Mouse (Mus musculus) kidney, embryonic 14.5 days (tissue): ENCODE data around the gene Proz. TPM values are rescaled to one million over a fixed set of nuclear protein-coding genes. Genes with fewer than 3 reads are reported as not detected.

ENCODE experiments used
- ATAC-seq: fragments of 200-750 bp; cut with Nextera tagmentation; 2 replicates; pipeline ENCODE4 v1.8.0; 2017; ENCODE audit warnings: moderate number of reproducible peaks, mild to moderate bottlenecking, moderate TSS enrichment, moderate library complexity; ENCODE audit not compliant: low FRiP score, low TSS enrichment
- H3K27ac ChIP-seq: fragments of 300-500 bp; sonication (generic); 2 replicates; pipeline ENCODE4 v1.5.1; 2014; ENCODE audit warnings: low read depth, mild to moderate bottlenecking, low read length, moderate library complexity, mixed read lengths
- H3K27me3 ChIP-seq: fragments of 300-500 bp; sonication (generic); 2 replicates; pipeline ENCODE4 v1.6.1; 2014; ENCODE audit warnings: mild to moderate bottlenecking, low read length; ENCODE audit not compliant: control insufficient read depth, insufficient read depth
- H3K36me3 ChIP-seq: fragments of 300-500 bp; sonication (generic); 2 replicates; pipeline ENCODE4 v1.6.1; 2014; ENCODE audit warnings: low read length, mixed read lengths; ENCODE audit not compliant: control insufficient read depth, insufficient read depth
- H3K4me1 ChIP-seq: fragments of 300-500 bp; sonication (generic); 2 replicates; pipeline ENCODE4 v1.6.1; 2014; ENCODE audit warnings: low read length, mixed read lengths; ENCODE audit not compliant: control insufficient read depth, insufficient read depth
- H3K4me2 ChIP-seq: fragments of 300-500 bp; sonication (generic); replicated peaks from 2 replicates; pipeline ENCODE4 v1.6.1; 2014; ENCODE audit warnings: low read depth, mild to moderate bottlenecking, low read length
- H3K4me3 ChIP-seq: fragments of 300-500 bp; sonication (generic); 2 replicates; pipeline ENCODE4 v1.5.1; 2014; ENCODE audit warnings: mild to moderate bottlenecking, low read length
- H3K9ac ChIP-seq: fragments of 300-500 bp; sonication (generic); 2 replicates; pipeline ENCODE4 v1.6.1; 2014; ENCODE audit warnings: low read depth, mild to moderate bottlenecking, low read length, moderate library complexity
- H3K9me3 ChIP-seq: fragments of 300-500 bp; sonication (generic); 2 replicates; pipeline ENCODE4 v1.6.1; 2016; ENCODE audit warnings: low read length; ENCODE audit not compliant: control insufficient read depth
- WGBS: fragments of 180-500 bp; shearing (Covaris S2); extraction: QIAGEN DNeasy Blood & Tissue Kit; methylation state at CpG from one replicate; pipeline ENCODE4 v1.1.7; 2014; 5-methylcytosine and 5-hydroxymethylcytosine counted together
- polyA plus RNA-seq: library from polyadenylated mRNA; unstranded; fragments of >200 nt; fragmentation: Nextera tagmentation; extraction: Ambion mirVana; gene quantifications from 2 replicates; pipeline ENCODE4 v1.2.1, GENCODE M21; 2014

Gene Proz
- polyA plus RNA-seq, 1 experiment from 2014 or later = 0.43 TPM

DNA sequence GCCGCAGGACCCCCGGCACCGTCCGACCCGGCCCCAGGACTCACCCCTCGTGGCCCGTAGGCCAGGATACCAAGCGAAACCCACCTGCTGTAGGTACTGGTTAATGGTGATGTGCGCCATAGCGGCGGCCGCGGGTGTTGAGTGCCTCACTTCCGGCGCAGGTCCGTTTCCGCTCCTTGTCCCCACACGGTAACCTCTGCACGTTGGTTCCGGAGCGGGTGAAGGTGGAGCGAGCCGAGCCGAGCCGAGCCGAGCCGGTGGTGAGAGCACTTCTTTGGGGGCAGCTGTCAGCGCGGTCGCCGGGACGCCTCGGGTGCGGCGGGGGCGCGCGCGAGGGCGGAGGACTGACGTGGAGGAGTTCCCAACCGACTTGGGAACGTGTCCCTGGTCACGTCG is 44.0 kb downstream of the Proz start:
- Histone ChIP-seq H3K4me2 (peak overlapping the region; percentile 84), H3K4me1 (peaks cover 23% of the 10 kb centered on the region; the same call in 1 of the 2 replicates), H3K9me3 (no peaks in the 10 kb centered on the region), H3K36me3 (peaks cover 15% of the 10 kb centered on the region), H3K27ac (peak overlapping the region; percentile 83), H3K27me3 (no peaks in the 10 kb centered on the region), H3K9ac (peak overlapping the region; percentile 78), H3K4me3 (peak overlapping the region; percentile 93)
- WGBS = under 1% methylated on average over 45 of the region's 45 CpGs
- peak; percentile 68 for ATAC-seq

DNA sequence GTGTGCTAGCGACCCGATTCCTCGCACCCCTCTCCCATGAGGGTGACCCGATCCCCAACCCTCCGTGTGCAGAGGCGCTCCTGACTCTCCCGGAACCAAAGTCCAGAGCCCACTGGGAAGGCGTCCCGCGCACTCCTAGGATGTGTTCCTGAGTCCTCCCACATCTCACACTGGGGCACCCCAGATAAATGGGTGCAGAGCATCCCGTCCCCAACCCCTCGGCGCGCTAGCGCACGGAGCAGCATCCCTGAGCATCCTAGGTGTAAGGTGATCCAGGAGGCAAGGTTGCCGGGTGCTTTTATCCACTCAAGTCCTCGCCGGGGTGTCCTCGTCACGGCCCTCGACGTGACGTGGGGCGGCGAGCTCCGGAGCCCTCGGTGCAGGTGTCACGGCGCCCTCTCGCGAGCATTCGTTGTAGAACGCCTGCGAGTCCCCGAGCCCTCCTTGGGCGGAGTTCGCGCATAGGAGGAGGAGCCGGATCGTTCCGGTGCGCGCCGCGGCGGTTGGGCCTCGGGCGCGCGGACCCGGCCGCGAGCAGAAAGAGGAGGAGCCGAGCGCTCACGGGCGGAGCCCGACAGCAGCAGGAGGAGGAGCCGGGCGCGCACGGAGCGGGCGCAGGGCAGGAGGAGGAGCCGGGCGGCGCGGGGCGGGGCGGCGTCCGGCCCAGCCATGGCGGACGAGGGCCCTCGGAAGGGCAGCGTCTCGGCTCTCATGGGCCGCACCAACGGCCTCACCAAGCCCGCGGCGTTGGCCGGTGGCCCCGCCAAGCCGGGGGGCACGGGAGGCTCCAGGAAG is 44.6 kb downstream of the Proz start, which contains the start of the genes Pcid2 and Cul4a:
Gene Pcid2, minus strand, starts transcription at position 373 of the 795 bp plus-strand sequence.
Gene Cul4a, plus strand, starts transcription at position 535 of the 795 bp plus-strand sequence.
- Histone ChIP-seq H3K27me3 (no peaks in the 10 kb centered on the region), H3K4me1 (peaks cover 23% of the 10 kb centered on the region; the same call in 1 of the 2 replicates), H3K4me3 (peak within 1 kb of the TSS; percentile 93), H3K9me3 (no peaks in the 10 kb centered on the region), H3K36me3 (peaks cover 10% of the 10 kb centered on the region), H3K9ac (peak within 1 kb of the TSS; percentile 95), H3K4me2 (peak within 1 kb of the TSS; percentile 87), H3K27ac (peak within 1 kb of the TSS; percentile 83)
- peak; percentile 96 for ATAC-seq
- WGBS = under 1% methylated on average over 73 of the region's 87 CpGs

DNA sequence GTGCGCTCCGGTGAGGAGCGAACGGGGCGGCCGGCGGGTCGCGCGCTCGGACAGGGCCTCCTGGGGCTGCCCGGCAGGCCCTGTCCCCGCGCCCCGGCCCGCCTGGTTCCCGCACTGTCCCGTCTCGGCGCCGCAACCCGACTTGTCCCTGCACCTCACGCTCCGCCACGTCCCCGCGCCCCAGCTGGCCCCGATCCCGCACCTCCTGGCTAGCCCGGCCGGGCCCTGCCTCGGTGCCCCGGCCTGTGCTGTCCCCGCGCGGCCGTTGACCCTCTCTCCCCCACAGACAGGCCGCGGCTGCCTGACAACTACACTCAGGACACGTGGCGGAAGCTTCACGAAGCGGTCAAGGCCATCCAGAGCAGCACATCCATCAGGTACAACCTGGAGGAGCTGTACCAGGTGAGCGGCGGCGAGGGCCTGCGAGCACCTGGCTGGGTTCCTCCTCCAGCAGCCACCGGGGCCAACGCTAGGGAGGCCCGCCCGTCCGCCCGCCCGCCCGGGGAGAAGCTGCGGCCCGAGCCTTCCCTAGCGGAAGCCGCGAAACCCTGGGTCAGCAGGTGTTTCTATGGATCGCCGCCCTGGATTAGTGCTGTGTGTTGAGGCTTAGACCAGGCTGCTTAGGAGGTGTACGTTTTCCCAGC is 45.3 kb downstream of the Proz start:
- H3K9me3 ChIP-seq = no peaks in the 10 kb centered on the region
- H3K4me3 ChIP-seq = peak overlapping the region; percentile 93
- H3K4me2 ChIP-seq = peak overlapping the region; percentile 87
- ATAC-seq = peak; percentile 77
- under 1% methylated on average over 35 of the region's 63 CpGs for WGBS
- no peaks in the 10 kb centered on the region for H3K27me3 ChIP-seq
- peaks cover 23% of the 10 kb centered on the region; the same call in 1 of the 2 replicates for H3K4me1 ChIP-seq
- peak overlapping the region; percentile 82 for H3K27ac ChIP-seq
- H3K9ac ChIP-seq = peak overlapping the region; percentile 95
- H3K36me3 ChIP-seq = peaks cover 8% of the 10 kb centered on the region; the same call in 1 of the 2 replicates

DNA sequence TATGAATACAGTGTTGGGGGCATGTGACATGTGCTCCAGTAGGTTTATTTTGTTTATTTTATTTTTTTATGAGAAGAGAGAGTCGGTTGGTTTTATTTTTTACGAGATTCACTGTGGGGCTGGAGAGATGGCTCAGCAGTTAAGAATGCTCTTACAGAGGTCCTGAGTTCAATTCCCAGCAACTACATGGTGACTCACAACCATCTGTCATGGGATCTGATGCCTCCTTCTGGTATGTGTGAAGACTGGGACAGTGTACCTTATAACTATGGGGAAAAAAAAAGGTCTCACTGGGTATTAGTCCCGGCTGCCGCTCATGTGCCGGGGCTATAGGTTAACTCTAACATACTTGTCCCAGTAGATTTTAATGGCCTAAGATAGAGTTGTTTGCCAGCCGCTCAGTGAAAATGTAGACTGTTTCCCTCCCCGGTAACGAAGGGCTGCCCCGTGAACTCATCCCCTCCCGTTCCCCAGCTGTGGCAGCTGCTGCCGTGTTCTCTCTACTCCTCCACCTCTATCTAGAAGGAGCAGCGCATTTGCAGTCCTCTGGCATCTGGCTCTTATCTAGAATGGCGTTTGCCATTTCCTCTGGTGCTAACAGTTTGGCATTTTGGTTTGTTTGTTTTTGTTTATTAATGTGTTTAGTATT is 47.4 kb downstream of the Proz start:
- H3K36me3 ChIP-seq = peaks cover 11% of the 10 kb centered on the region; the same call in 1 of the 2 replicates
- H3K9me3 ChIP-seq = no peaks in the 10 kb centered on the region
- no peak overlapping the region for H3K9ac ChIP-seq
- 81% methylated on average over 13 of the region's 13 CpGs for WGBS
- H3K4me2 ChIP-seq = no peak overlapping the region
- no peaks in the 10 kb centered on the region for H3K27me3 ChIP-seq
- H3K4me1 ChIP-seq = peaks cover 23% of the 10 kb centered on the region; the same call in 1 of the 2 replicates
- no peak overlapping the region for H3K4me3 ChIP-seq
- no peak for ATAC-seq
- H3K27ac ChIP-seq = no peak overlapping the region

DNA sequence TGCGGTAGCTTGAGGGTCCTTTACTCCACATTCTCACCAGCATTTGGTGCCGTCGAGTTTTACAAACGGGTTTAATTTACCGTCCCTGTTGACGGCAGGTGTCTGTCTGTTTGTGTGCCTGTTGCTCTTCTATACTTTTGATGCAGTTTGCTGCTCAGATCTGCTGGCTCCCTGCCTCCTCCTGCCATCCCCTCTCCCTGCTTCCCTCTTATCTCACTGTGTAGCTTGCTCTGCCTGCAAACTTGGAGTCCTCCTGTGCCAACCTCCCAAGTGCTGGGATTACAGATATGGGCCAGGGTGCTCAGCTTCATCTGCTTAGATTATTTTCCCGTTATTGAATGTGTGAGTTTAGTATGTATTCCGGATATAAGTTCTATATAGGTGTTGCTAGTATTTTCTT is 48.3 kb downstream of the Proz start:
- Histone ChIP-seq H3K9ac (no peak overlapping the region), H3K36me3 (peaks cover 11% of the 10 kb centered on the region; the same call in 1 of the 2 replicates), H3K27ac (no peak overlapping the region), H3K9me3 (no peaks in the 10 kb centered on the region), H3K4me2 (no peak overlapping the region), H3K4me1 (peaks cover 17% of the 10 kb centered on the region; the same call in 1 of the 2 replicates), H3K4me3 (no peak overlapping the region), H3K27me3 (no peaks in the 10 kb centered on the region)
- WGBS = 89% methylated on average over 8 of the region's 8 CpGs
- no peak for ATAC-seq

DNA sequence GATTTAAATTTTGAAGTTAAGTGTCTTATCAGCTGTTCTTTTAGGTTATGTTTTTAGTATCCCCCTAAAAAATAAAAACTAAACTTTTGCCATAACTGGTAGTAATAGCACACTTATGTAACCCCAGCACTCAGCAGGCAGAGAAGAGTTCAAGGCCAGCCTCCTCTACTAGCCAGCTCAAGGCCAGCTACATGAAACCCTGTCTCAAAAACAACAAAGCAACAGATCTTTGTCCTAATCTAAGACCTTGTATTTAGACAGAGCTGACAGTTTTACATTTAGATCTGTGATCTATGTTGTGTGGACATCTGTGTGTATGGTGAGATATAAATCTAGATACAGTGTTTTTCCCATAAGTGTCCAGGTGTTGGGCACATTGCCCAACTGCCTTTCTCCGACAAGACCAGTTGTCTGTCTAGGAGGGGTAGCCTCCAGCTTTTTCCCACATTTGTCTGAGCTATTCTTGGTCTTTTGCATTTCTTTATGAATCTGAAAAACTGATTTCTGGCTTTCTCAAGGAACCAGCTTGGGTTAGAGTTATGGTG is 48.8 kb downstream of the Proz start:
- 45% methylated on average over 1 of the region's 1 CpGs for WGBS
- ATAC-seq = no peak
- no peak overlapping the region for H3K9ac ChIP-seq

DNA sequence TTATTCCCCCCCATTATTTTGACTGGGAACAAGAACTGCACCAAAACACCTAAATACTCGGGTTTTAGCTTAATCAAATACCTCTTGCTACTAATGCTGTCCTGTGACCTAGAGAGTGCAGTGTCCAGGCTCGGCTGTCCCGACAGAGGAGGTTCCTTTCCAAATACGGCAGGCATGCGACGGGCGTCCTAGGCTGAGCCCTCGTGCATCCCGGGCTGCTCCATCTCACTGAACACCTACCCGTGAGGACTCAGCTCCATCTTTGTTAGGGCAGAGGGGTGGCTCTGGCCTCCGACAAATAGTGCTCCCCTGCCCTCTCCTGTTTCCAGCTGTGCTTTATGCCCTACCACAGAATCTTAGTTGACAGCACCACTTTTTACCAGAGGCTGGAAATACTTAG is 51.2 kb downstream of the Proz start:
- WGBS = 87% methylated on average over 11 of the region's 11 CpGs
- no peak for ATAC-seq

More for the DNA sequence above, 48.8 kb downstream of the Proz start:
- no peak overlapping the region for H3K4me3 ChIP-seq
- H3K36me3 ChIP-seq = peaks cover 11% of the 10 kb centered on the region; the same call in 1 of the 2 replicates
- H3K4me1 ChIP-seq = peaks cover 14% of the 10 kb centered on the region; the same call in 1 of the 2 replicates
- no peak overlapping the region for H3K4me2 ChIP-seq
- no peaks in the 10 kb centered on the region for H3K27me3 ChIP-seq
- H3K27ac ChIP-seq = no peak overlapping the region
- H3K9me3 ChIP-seq = no peaks in the 10 kb centered on the region

DNA sequence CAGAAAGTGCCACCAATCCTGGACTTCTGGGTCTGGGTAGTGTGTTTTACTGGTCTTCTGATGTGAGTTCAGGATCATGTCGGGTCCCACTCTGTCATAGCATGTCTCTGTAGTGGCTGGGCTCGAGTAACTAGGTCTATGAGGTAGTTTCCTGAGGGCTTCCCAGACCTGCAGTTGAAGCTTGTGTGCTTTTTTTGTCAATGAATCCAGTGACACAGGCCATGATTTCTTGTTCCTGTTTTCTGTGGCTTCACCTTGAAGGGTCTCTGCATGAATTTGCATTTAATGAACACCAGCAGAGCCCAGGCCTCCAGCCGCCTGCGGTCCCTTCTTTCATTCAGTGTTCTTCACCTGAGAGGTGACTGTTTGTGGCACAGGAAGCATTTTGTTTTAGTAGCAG is 52.5 kb downstream of the Proz start:
- Histone ChIP-seq H3K9me3 (no peaks in the 10 kb centered on the region), H3K4me1 (0 out of 2 replicates have a peak, but pooled peaks cover 5% of the 10 kb centered on the region), H3K4me3 (no peak overlapping the region), H3K9ac (no peak overlapping the region), H3K27me3 (no peaks in the 10 kb centered on the region), H3K27ac (no peak overlapping the region), H3K4me2 (no peak overlapping the region), H3K36me3 (peaks cover 19% of the 10 kb centered on the region; the same call in 1 of the 2 replicates)
- no peak for ATAC-seq
- WGBS = 93% methylated on average over 4 of the region's 4 CpGs

More for the DNA sequence above, 51.2 kb downstream of the Proz start:
- H3K27ac ChIP-seq = no peak overlapping the region
- H3K4me3 ChIP-seq = no peak overlapping the region
- peaks cover 19% of the 10 kb centered on the region; the same call in 1 of the 2 replicates for H3K36me3 ChIP-seq
- no peaks in the 10 kb centered on the region for H3K9me3 ChIP-seq
- H3K4me2 ChIP-seq = no peak overlapping the region
- H3K9ac ChIP-seq = no peak overlapping the region
- H3K4me1 ChIP-seq = peaks cover 7% of the 10 kb centered on the region; the same call in 1 of the 2 replicates
- H3K27me3 ChIP-seq = no peaks in the 10 kb centered on the region
